Mouse (Mus musculus): ENCODE results near the gene Slc5a4b. TPM values are rescaled to one million over a fixed set of nuclear protein-coding genes. Genes with fewer than 3 reads are reported as not detected.

Slc5a4b gene
- polyA plus RNA-seq, 1 experiment from 2014 or later: not detected

- Histone ChIP-seq H3K4me3 (replicated peaks) (no peak overlapping the region), H3K9ac (no peak overlapping the region), H3K4me1 (no peaks in the 10 kb centered on the region), H3K9me3 (peaks cover 11% of the 10 kb centered on the region), H3K27me3 (no peaks in the 10 kb centered on the region), H3K4me2 (no peak overlapping the region), H3K27ac (no peak overlapping the region), H3K36me3 (replicated peaks) (no peaks in the 10 kb centered on the region)
- WGBS: 86% methylated on average over 3 of the region's 3 CpGs
- ATAC-seq (ENCODE audit: low FRiP score): no peak
Measured at GRCm38 (mm10) chr10:76021728-76022127, 89.0 kb downstream of the Slc5a4b start.

- H3K36me3 ChIP-seq (replicated peaks): no peaks in the 10 kb centered on the region
- no peak overlapping the region for H3K4me2 ChIP-seq
- ATAC-seq (ENCODE audit: low FRiP score): no peak
- H3K9ac ChIP-seq: no peak overlapping the region
- H3K27me3 ChIP-seq: no peaks in the 10 kb centered on the region
- H3K27ac ChIP-seq: no peak overlapping the region
- peaks cover 7% of the 10 kb centered on the region; the same call in 1 of the 2 replicates for H3K9me3 ChIP-seq
- 93% methylated on average over 3 of the region's 3 CpGs for WGBS
- H3K4me3 ChIP-seq (replicated peaks): no peak overlapping the region
- no peaks in the 10 kb centered on the region for H3K4me1 ChIP-seq
Measured at GRCm38 (mm10) chr10:76016886-76017285, 93.9 kb downstream of the Slc5a4b start.

GRCm38 (mm10) chr10:76012922-76013321 lies 97.8 kb downstream of the Slc5a4b start:
- no peak overlapping the region for H3K9ac ChIP-seq
- no peaks in the 10 kb centered on the region for H3K36me3 ChIP-seq (replicated peaks)
- 83% methylated on average over 6 of the region's 6 CpGs for WGBS
- no peak for ATAC-seq (ENCODE audit: low FRiP score)
- H3K27me3 ChIP-seq: no peaks in the 10 kb centered on the region
- no peaks in the 10 kb centered on the region for H3K9me3 ChIP-seq
- H3K27ac ChIP-seq: no peak overlapping the region
- H3K4me1 ChIP-seq: no peaks in the 10 kb centered on the region
- no peak overlapping the region for H3K4me2 ChIP-seq
- H3K4me3 ChIP-seq (replicated peaks): no peak overlapping the region

GRCm38 (mm10) chr10:76009812-76010211 lies 100.9 kb downstream of the Slc5a4b start:
- Histone ChIP-seq H3K9ac (no peak overlapping the region), H3K36me3 (replicated peaks) (no peaks in the 10 kb centered on the region), H3K4me1 (no peaks in the 10 kb centered on the region), H3K27ac (no peak overlapping the region), H3K4me3 (replicated peaks) (no peak overlapping the region), H3K27me3 (no peaks in the 10 kb centered on the region; the same call in 1 of the 2 replicates), H3K9me3 (no peaks in the 10 kb centered on the region), H3K4me2 (no peak overlapping the region)
- WGBS: 79% methylated on average over 3 of the region's 3 CpGs
- no peak for ATAC-seq (ENCODE audit: low FRiP score)

Small RNAs within 50 kb of the gene (microRNA-seq; reads per million reads assigned to microRNA genes)
- not detected for gene Mir6409

Other genes starting within 250 kb of the Slc5a4b start
- 3.1 and 3.3 TPM in 2 replicates for gene Derl3, start 217.5 kb downstream of the Slc5a4b start, polyA plus RNA-seq (2016; fragmentation: Nextera tagmentation; extraction: Ambion mirVana)
- gene Smarcb1, start 189.3 kb downstream of the Slc5a4b start, polyA plus RNA-seq (2016; fragmentation: Nextera tagmentation; extraction: Ambion mirVana): 303 and 310 TPM in 2 replicates
- gene Chchd10, start 177.8 kb downstream of the Slc5a4b start, polyA plus RNA-seq (2016; fragmentation: Nextera tagmentation; extraction: Ambion mirVana): 7.6 and 7.8 TPM in 2 replicates
- 31.3 and 33.3 TPM in 2 replicates for gene Mmp11, start 174.5 kb downstream of the Slc5a4b start, polyA plus RNA-seq (2016; fragmentation: Nextera tagmentation; extraction: Ambion mirVana)
- gene Gm867, start 170.3 kb downstream of the Slc5a4b start, polyA plus RNA-seq (2016; fragmentation: Nextera tagmentation; extraction: Ambion mirVana): 0.46 TPM in 1 of 2 replicates, not detected in the other
- gene Vpreb3, start 167.9 kb downstream of the Slc5a4b start, polyA plus RNA-seq (2016; fragmentation: Nextera tagmentation; extraction: Ambion mirVana): not detected in 2 replicates
- not detected in 2 replicates for gene Gm5134, start 156.4 kb downstream of the Slc5a4b start, polyA plus RNA-seq (2016; fragmentation: Nextera tagmentation; extraction: Ambion mirVana)
- gene Zfp280b, start 78.3 kb downstream of the Slc5a4b start, polyA plus RNA-seq (2016; fragmentation: Nextera tagmentation; extraction: Ambion mirVana): 26.1 and 26.7 TPM in 2 replicates
- gene Slc5a4a, start 36.5 kb upstream of the Slc5a4b start, polyA plus RNA-seq (2016; fragmentation: Nextera tagmentation; extraction: Ambion mirVana): not detected in 2 replicates
- 111 and 127 TPM in 2 replicates for gene Prmt2, start 126.9 kb upstream of the Slc5a4b start, polyA plus RNA-seq (2016; fragmentation: Nextera tagmentation; extraction: Ambion mirVana)
- 0.53 and 0.59 TPM in 2 replicates for gene S100b, start 142.9 kb upstream of the Slc5a4b start, polyA plus RNA-seq (2016; fragmentation: Nextera tagmentation; extraction: Ambion mirVana)
- 11.1 and 11.8 TPM in 2 replicates for gene Dip2a, start 234.3 kb upstream of the Slc5a4b start, polyA plus RNA-seq (2016; fragmentation: Nextera tagmentation; extraction: Ambion mirVana)

Data from forebrain, embryonic 12.5 days (tissue).